Mouse (Mus musculus): ENCODE data around the gene Adamts17. TPM values are rescaled to one million over a fixed set of nuclear protein-coding genes. Genes with fewer than 3 reads are reported as not detected.

Gene Adamts17
- total RNA-seq, 1 experiment from 2014 or later = 0.84 TPM

DNA sequence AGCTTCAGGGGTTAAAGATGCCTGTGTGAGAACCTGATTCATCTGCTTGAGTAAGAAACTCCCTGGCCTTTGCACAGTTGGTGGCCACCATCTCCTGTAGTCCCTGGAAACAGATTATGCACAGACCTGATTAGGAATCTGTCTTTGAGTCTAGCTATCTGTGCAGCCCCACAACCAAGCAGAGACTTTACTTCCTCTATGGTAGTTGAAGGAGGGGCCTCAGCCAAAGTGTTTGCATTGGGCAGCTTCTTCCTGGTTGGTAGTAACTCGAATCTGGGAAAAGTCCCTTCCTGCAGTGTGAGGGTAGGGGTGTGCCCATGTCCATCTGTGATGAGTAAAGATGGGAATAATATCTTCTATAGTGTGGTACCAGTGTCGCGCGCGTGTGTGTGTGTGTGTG, 115.2 kb downstream of the Adamts17 start:
- ATAC-seq (replicated peaks in 1 of 2; ENCODE audit: insufficient read depth in 1 of 2, low FRiP score in 2 of 2, low TSS enrichment in 1 of 2, low read depth in 1 of 2, poor library complexity in 2 of 2, severe bottlenecking in 2 of 2) = 0 out of 4 replicates have a peak, but pooled peaks of 1 of the 2 experiments have one; percentile 31

DNA sequence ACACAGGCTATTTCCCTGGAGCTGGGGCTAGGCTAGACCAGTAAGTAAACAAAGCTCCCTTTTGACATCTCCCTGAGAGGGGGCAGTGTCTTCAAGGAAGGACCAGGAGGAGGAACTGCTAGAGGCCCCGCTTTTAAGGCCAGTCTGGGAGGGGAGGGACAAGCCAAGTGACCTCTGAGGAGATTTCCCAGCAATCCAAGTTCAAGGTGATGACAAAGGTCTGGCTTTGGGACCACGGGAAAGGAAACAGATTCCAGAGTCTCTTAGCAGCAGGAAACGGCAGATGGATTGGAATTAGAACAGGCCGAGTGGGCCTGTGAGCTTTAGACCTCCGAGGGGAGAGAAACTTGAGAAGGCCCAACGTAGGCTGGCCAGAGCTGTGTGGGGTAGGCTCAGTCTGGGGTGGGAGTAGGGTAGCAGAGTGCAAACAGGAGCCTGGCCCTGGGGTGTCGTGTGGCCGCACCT, 116.0 kb downstream of the Adamts17 start:
- ATAC-seq (replicated peaks in 1 of 2; ENCODE audit: insufficient read depth in 1 of 2, low FRiP score in 2 of 2, low TSS enrichment in 1 of 2, low read depth in 1 of 2, poor library complexity in 2 of 2, severe bottlenecking in 2 of 2) = no peak

DNA sequence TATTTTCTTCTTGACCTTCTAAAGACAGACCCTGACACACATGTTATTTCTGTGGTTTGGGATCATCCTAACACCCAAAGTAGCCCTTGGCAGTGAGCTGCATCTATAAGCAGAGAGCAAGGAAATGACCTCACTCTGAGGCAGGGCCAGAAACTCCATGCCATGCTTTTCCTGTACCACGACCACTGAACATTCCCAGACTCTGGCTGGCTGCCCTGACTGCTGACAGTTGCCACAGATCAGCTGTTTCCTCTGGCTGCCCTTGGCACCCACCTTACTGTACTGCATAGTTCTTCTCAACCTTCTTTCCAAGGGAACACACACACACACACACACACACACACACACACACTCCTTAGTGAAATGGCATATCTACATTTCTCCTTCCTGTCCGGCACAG, 116.4 kb downstream of the Adamts17 start:
- peak; percentile 37; a peak in 3 of 4 replicates for ATAC-seq (replicated peaks in 1 of 2; ENCODE audit: insufficient read depth in 1 of 2, low FRiP score in 2 of 2, low TSS enrichment in 1 of 2, low read depth in 1 of 2, poor library complexity in 2 of 2, severe bottlenecking in 2 of 2)

DNA sequence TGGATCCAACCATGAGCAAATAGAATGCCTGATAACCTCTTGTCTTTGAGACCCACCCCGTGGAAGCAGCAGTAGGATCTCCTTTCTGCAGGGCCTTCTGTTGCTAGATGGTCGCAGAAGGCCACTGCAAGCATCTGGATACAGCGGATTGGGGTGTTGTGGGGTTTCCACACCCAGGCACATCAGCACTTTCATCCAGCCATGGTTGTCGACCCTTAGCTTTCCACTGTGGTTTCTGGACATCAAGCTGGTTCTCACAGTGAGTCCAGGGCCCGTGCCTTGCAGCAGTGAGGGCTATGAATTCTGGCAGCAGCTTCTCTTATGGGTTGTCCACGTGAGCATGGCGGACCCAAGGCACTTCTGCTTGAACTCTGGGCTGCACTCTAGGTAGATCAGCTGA, 118.2 kb downstream of the Adamts17 start:
- no peak for ATAC-seq (replicated peaks in 1 of 2; ENCODE audit: insufficient read depth in 1 of 2, low FRiP score in 2 of 2, low TSS enrichment in 1 of 2, low read depth in 1 of 2, poor library complexity in 2 of 2, severe bottlenecking in 2 of 2)

DNA sequence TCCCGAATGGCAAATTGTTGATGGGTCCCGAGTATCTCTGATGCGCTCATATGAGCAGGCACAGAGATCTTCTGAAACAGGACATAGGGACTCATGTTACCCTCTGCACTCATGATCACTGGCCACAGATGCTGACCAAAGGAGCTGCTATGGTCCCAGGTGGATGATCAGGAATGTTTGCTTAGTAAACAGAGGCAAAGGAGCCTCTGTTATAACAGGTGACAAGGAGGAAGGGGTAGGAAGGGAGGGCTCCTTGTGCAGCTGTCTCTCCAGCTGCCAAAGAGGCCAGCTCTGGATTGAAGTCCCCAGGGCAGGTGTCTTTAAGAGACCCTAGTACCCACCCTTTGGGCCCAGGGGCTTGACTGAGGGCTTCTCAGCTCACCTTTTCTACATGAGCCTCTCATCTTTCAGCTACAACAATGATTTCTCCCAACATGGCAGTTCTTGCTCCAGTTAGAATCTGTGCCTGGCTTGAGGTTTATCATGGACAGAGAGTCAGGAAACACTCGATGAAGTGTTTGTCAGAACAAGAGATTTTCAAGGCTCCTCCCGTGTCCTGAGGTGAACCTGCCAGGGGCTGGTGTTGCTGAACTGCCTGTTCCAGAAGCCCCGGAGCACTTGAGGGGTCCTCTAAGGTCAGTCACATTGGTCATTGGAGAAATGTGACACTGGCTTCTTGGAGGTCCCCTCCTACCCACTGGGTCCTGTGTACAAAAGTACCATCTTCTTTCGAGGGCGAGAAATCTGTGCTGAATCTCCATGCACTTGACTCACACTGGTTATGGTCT, 120.9 kb downstream of the Adamts17 start:
- no peak for ATAC-seq (replicated peaks in 1 of 2; ENCODE audit: insufficient read depth in 1 of 2, low FRiP score in 2 of 2, low TSS enrichment in 1 of 2, low read depth in 1 of 2, poor library complexity in 2 of 2, severe bottlenecking in 2 of 2)

DNA sequence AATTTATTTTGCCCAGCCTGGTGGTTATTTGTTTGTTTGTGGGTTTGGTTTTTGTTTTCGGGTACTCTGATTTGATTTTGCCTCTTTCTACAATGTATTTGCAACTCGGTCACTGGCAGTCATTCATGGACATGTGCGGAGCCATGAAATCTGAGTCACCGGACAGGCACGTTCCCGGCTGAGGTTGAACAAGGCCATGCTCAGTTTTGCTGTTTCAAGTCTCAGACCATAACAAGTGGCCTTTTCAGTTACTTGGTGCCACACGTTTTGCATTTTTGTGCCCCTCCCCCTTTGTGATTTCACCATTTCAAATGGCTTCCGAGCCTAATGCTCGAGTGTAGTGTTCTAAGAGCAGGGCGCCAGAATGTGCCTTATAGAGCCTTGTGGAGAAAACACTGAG, 123.2 kb downstream of the Adamts17 start:
- no peak for ATAC-seq (replicated peaks in 1 of 2; ENCODE audit: insufficient read depth in 1 of 2, low FRiP score in 2 of 2, low TSS enrichment in 1 of 2, low read depth in 1 of 2, poor library complexity in 2 of 2, severe bottlenecking in 2 of 2)

DNA sequence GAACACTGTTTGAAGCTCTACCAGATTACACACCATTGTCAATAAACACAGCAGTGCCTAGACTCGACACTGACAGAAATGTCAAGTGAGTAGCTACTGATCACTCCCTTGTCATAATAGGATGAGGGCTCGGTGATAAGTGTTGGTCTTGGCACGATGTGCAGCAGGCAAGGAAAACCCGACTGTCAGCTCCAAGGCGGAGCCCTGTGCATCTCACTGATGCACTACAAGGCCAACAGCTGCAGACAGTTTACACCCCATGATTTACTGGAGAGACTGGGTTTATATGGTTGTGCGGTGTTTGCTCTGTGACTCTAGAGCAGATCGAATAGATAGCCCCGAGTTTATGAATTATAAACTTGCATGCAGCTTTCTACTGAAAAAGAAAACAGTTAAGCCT, 124.0 kb downstream of the Adamts17 start:
- no peak for ATAC-seq (replicated peaks in 1 of 2; ENCODE audit: insufficient read depth in 1 of 2, low FRiP score in 2 of 2, low TSS enrichment in 1 of 2, low read depth in 1 of 2, poor library complexity in 2 of 2, severe bottlenecking in 2 of 2)

DNA sequence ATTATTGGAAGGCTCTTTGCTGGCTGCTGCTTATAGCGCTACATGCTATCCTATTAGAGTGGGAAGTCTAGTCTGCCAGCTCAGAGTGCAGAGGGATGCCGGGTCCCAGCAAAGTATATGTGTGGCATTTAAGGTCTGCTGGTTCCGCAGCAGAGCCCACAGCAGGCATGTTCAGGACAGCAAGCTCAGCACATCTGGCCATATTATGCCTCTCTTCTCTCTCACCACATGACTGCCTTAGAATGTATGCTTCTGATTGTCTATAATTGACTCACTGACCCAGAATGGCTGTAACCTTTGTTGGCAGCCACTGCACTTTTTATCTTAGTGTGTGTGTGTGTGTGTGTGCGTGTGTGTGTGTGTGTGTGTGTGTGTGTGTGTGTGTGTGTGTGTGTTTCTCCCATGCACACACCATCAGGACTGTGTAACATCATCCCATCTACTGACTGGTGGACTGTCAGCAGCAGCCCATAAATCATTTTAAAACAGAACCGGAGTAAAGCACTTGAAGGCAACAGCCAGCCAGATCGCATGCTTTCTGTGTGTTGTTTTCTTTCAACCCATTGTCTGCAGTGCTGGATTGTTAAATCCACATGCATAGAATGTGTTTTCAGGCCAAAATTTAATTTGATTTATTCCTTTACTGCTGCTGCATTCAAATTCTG, 127.1 kb downstream of the Adamts17 start:
- ATAC-seq (replicated peaks in 1 of 2; ENCODE audit: insufficient read depth in 1 of 2, low FRiP score in 2 of 2, low TSS enrichment in 1 of 2, low read depth in 1 of 2, poor library complexity in 2 of 2, severe bottlenecking in 2 of 2) = no peak

DNA sequence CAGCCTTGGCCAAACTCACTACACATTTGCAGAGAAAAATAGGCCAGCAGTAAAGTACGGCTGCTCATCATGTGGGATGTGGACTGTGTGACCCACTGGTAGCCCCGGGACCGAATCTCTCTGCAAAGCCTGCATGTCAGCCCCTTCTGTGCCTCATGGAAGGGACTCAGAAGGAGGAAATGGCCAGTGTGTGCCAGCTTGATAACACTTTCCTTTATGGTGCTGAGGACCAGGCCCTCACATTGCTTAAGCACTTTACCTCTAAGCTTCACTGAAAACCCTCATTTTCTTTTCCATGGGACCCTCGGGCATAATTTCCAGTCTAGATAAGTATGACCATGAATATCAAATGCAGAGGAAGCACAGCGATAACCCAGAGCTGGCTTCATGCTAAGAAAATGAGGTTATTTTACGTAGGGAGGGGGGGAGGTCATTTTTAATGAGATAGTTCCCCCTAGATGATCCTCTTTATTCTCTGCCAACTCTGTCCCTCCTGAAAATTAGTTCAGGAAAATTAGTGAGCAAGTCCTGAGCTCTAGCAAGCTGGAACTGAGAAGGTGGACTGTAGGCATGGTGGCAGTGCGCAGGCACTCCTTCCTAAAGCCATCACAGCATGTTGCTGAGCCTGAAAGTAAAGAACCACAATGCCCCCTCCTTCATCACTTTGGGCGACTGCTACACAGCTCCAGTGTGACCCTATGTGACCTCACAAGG, 127.8 kb downstream of the Adamts17 start:
- ATAC-seq (replicated peaks in 1 of 2; ENCODE audit: insufficient read depth in 1 of 2, low FRiP score in 2 of 2, low TSS enrichment in 1 of 2, low read depth in 1 of 2, poor library complexity in 2 of 2, severe bottlenecking in 2 of 2) = no peak

DNA sequence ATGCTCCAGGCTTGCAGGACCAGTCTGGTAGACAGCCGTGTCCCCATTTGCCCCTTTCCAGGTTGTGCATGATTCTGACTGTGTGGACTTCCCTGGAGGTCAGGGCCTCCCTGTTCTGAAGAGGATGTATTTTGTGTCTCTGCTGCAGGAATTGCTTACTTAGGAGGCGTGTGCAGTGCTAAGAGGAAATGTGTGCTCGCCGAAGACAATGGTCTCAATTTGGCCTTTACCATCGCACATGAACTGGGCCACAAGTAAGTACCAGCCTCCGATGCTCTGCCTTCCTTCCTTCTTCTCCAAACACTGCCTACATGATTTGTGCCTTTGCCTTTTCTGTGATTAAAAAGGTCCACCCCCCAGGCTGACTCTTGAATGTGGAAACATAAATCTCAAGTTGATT, 129.1 kb downstream of the Adamts17 start:
- ATAC-seq (replicated peaks in 1 of 2; ENCODE audit: insufficient read depth in 1 of 2, low FRiP score in 2 of 2, low TSS enrichment in 1 of 2, low read depth in 1 of 2, poor library complexity in 2 of 2, severe bottlenecking in 2 of 2) = no peak

DNA sequence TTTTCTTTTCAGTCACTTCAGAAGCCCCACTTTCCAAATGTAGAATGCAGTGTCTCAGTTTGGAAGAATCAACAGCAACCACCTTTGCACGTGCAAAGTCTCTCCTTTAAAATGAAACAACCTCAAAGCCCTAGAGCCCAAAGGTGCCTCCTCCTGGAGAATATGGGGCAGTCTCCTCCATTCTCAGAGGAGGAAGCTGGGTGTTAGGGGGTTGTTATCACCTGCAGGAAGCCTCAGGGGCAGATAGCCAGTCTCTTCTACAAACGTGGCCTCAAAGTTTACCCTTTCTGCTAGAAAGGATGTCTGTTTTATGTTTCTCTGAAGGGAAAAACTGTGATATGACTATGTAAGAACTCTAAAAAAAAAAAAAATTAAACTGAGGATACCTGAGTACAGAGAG, 129.7 kb downstream of the Adamts17 start:
- ATAC-seq (replicated peaks in 1 of 2; ENCODE audit: insufficient read depth in 1 of 2, low FRiP score in 2 of 2, low TSS enrichment in 1 of 2, low read depth in 1 of 2, poor library complexity in 2 of 2, severe bottlenecking in 2 of 2) = no peak

DNA sequence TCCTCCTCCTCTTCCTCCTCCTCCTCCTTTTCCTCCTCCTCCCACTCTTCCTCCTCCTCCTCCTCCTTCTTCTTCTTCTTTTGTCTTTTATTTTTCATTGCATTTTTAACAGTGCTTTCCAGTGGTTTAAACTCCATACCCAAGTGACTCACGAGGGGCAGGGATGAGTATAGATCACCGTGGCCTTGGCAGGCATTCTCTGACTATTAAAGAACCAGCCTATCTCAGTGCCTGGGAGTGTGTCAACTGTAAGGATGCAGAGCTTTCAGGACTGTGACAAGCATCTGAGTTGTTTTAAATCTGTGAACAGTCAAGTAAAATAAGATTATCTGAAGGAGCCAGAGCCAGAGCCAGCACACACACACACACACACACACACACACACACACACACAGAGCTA, 130.7 kb downstream of the Adamts17 start:
- ATAC-seq (replicated peaks in 1 of 2; ENCODE audit: insufficient read depth in 1 of 2, low FRiP score in 2 of 2, low TSS enrichment in 1 of 2, low read depth in 1 of 2, poor library complexity in 2 of 2, severe bottlenecking in 2 of 2) = no peak

DNA sequence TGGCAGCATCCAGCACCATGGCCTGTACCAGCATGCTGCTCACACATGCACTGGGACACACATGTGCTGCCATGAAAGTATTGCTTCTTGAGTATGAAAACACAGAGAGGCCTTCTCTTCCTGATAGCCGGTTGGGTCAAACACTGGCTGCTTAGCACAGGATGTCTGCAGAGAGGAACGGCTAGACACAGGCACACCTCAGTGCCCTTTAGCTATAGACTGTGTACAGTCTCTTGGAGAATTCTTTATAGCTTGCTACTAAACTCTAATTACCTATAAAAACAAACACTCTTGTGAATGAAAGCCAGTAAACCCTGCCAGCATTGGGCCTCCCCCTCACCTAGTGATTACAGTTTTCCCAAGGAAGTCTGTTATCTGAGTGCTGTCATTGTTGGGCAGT, 131.4 kb downstream of the Adamts17 start:
- ATAC-seq (replicated peaks in 1 of 2; ENCODE audit: insufficient read depth in 1 of 2, low FRiP score in 2 of 2, low TSS enrichment in 1 of 2, low read depth in 1 of 2, poor library complexity in 2 of 2, severe bottlenecking in 2 of 2) = no peak

DNA sequence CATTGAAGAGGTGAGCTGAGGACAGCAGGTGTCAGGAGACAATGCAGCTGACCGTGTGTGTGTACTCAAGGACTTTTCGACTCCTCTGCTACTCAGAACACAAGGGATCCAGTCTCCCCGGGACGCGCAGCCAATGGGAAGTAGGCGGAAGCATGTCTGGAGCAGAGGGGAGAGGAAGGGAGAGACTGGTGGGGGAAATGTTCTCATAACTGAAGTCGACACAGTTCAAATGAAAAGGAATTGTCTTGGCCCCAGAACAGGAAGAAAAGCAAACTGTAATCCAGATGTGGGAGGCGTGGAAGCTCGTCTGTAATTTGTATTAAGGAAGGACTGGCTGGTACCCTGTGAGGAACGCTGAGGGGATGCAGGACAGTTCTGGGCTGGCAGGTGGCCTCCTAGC, 135.3 kb downstream of the Adamts17 start:
- ATAC-seq (replicated peaks in 1 of 2; ENCODE audit: insufficient read depth in 1 of 2, low FRiP score in 2 of 2, low TSS enrichment in 1 of 2, low read depth in 1 of 2, poor library complexity in 2 of 2, severe bottlenecking in 2 of 2) = no peak

DNA sequence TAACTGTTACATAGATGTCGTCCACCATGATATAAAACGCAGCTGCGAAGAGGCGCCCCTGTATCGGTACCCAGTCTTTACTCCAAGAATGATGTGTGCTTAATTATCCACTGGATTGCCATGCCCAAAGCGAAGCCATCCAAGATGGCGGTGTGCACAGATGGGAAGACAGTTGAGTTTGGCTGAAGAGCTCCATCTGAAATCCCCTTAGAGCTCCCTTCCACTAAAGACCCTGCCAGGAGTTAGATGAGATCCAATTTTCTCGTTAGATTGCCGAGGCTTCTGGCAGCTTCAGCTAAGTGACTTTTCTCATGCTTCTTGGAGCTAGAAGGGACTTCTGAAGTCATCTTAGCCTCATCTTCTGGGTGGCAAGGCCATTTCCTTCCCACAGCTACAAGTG, 136.8 kb downstream of the Adamts17 start:
- ATAC-seq (replicated peaks in 1 of 2; ENCODE audit: insufficient read depth in 1 of 2, low FRiP score in 2 of 2, low TSS enrichment in 1 of 2, low read depth in 1 of 2, poor library complexity in 2 of 2, severe bottlenecking in 2 of 2) = no peak

DNA sequence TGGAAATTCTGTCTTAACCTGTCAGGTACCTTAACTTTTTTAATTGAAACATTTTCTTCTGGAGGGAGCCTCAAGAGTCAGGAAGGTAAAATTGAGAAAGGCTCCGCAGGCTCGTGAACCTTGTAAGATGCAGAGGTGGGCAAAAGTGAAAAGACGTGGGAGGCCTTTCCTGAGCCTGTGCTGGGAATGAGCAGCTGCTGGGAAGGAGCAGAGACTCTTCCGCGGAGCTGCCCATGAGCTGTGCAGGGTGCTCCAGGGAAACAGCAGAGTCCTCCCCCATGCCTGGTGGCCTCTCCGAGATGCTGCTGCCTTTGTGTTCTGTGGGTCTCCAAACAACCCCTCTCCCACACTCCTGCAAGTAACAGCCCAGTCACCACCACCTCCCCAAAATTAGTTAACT, 142.1 kb downstream of the Adamts17 start:
- ATAC-seq (replicated peaks in 1 of 2; ENCODE audit: insufficient read depth in 1 of 2, low FRiP score in 2 of 2, low TSS enrichment in 1 of 2, low read depth in 1 of 2, poor library complexity in 2 of 2, severe bottlenecking in 2 of 2) = no peak

DNA sequence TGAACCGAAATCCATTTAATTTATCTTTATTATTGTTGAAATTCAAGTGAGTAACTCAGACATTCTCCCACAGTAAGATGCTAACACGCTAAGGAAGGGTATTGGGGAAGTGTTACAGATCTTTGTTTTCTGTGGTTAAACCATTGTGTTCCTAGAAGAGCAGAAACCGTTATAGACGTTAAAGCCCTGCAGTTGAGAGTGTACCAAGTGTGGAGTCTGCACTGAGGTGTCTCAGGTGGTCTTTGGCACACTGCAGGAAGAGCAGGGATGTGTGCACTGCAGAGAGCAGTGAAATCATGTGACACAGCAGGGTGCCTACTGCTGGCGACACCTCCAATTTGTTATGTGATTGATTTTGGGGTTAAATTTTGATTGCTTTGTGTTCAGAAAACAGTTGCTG, 142.5 kb downstream of the Adamts17 start:
- ATAC-seq (replicated peaks in 1 of 2; ENCODE audit: insufficient read depth in 1 of 2, low FRiP score in 2 of 2, low TSS enrichment in 1 of 2, low read depth in 1 of 2, poor library complexity in 2 of 2, severe bottlenecking in 2 of 2) = peak; percentile 36 to 37; a peak in 1 of 4 replicates

DNA sequence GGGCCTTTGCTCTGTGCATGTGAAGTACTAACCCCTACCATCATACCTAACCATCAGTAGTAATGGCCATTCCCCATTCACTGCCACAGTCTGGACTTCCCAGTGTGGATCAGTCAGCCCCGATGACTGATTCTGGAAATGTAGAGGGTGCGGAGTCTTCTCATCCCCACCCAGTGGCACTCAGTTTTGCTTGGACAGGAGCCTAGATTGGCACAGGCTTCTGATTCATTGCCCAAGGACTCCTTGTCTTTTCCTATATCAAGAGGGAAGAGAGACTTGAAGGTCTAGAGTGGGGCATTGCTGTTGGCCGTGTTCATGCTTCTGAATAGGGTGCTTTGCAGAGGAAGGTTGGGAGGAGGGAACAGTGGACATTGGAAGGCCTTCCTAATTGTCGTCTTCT, 148.1 kb downstream of the Adamts17 start:
- no peak for ATAC-seq (replicated peaks in 1 of 2; ENCODE audit: insufficient read depth in 1 of 2, low FRiP score in 2 of 2, low TSS enrichment in 1 of 2, low read depth in 1 of 2, poor library complexity in 2 of 2, severe bottlenecking in 2 of 2)

Measured in hematopoietic stem cell, adult 5-6 weeks (primary cell).